Mouse (Mus musculus) kidney, adult 2 months (tissue): ENCODE measurements around the gene Exosc10.

Experiments
- CTCF ChIP-seq: fragments of 200-500 bp; conservative IDR thresholded peaks from 2 replicates; pipeline ENCODE4 v1.5.1; 2011; ENCODE audit warnings: low read depth, mild to moderate bottlenecking, control low read depth, low read length, moderate library complexity, mixed read lengths; ENCODE audit not compliant: insufficient read depth, insufficient read length
- POLR2A ChIP-seq: fragments of 200-500 bp; IDR thresholded peaks from one replicate; pipeline ENCODE4 v1.6.1; 2011; ENCODE audit warnings: low read depth, low read length, control low read depth

DNA sequence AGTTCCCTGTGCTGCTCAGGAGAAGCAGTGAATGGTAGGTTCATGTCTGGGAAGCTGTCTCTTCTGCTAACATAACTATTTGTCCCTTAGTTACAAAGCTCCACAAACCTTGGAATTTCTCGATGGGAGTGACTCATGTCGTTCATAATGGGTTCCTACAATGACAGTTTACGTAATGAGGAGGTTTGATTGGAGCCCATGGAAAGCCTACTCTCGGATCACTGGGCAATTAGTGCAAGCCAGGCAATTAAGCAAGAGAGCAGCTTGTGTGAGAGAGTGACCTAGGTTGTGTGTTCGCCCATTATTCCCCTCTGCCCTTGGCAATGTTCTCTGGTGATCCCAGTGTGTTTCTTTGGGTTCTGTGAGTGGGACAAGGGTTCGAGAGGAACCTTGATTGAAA is 37.7 kb downstream of the Exosc10 start:
- TF ChIP-seq CTCF (no peak), POLR2A (no peak)
